Mouse (Mus musculus): Measurements from ENCODE around the gene Zbtb44.
"Not testable (repeated sequence)": the region's sequence is repeated elsewhere in the genome, so short reads cannot be mapped to it uniquely, and the experiment has no call there.

Gene Zbtb44

DNA sequence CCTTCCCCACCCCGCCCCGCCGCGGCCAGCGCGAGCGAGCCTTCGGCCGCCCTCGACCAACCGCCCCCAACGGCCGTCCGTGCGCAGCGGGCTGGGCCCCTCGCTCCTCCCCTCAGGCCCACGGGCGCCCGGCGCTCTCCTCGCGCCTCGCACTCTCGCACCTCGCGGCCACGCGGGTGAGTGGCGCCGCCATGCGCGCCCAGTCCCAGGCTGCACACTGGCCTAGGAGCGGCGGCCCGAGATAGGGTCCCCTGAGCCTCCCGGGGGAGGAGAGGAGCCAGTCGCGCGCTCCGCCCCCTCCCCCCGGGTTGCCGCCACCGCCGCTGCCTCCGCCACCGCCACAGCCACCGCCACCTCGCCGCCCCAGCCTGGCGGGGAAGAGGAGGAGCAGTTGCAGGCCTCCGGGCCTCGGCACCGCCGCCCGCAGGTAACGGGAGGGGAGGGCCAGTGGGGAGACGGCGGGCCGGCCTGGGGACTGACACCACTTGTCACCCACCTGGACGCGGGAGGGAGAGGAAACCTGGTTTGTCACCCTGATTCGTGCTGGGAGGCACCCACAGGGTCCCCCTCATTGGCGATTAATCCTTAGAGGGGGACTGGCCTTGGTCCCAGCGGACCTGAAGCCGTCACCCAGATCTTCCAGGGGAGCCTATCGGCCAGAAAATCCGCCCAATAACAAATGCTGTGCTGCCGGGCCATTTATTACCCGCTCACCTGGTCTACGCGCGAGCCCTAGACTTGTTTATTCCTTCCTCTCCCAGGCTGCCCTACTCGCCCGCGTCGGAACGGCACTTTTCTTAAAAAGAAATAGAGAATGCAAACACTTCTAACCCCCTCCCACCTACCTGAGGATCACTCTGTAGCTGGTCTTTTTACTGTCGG, at the start of gene Zbtb44:
Zbtb44 (plus strand) TSS at position 113 of the 882 bp plus-strand sequence.
- no peak for DNase-seq (ENCODE audit: extremely low spot score, low spot score)

DNA sequence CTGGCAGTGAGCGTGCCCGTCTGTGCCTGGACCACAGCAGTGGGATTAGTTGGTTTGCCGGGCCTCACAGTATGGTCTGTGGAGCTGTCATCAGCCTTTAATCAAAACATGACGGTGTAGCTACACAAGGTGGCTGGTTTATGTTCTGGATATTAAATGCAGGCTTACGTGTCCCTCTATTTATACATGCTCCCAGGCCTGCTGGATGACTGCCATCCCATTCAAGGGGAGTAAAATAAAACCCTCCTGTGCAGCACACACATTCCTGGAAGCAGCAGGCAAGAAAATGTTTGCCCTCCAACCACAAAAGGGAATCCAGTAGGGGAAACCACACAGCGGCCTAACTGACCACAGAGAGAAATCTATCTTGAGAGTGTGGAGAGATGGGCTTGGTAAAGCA, 44.7 kb upstream of the Zbtb44 start:
- no peak for DNase-seq (ENCODE audit: extremely low spot score, low spot score)

DNA sequence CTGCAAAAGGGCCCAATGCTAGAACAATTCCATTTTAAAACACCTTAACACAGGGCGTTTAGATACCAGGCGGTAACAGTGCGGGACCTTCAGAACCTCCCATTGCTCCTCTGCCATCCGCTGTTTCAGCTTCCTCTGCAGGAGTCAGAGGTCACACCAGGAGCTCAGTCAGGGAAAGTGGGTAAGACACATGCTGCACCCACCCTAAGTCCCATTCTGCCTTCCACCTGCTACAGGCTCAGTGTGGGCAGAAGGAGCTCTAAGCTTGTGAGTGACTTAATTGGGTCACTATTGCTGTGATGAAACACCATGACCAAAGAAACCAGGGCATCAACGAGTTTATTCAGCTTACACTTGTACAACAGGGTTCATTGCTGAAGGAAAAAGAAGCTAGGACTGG, 37.3 kb upstream of the Zbtb44 start:
- DNase-seq (ENCODE audit: extremely low spot score, low spot score): no peak

DNA sequence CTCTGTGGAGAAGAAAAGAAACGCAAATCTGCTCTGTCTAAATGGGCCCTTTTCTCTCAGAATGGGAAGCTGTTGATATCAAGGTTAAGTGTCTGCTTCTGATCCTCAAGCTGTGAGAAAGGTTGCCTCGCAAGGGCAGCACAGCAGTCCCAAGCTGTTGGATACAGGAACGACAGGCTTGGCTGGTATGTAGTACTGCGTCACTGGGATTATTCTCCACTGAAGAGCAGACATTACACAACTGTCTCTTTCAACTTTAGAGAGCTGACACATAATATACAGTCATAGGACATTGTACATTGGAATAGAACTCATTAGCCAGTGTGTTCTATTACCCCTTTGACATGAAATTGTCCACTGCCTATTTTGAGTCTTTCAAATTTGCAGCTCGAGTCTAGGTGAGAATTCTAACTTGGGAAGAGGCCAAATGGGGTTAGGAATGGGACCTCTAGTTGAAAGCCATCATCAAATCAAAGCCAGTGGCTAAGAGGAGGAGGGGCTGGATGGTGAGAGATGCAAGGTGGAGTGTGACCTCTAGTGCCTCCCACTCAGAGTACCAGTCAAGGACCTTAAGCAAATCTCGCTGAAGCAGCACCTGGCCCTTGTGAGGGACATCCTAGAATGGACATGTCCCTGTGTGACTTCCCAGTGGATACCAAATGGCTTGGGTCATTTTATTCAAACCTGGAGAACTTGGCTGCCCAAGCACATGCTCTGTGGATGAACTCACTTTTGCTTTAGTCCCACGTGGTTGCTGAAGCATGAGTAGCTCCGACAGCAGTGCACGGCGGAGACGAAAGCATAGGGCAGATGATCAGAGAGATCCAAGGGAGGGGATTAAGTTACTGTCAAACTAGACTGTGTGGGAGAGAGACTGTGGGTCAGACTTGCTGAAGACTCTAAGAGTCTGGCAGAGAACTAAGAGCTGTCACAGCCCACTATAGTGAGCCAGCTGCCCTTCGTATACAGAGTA, 33.6 kb upstream of the Zbtb44 start:
- DNase-seq (ENCODE audit: extremely low spot score, low spot score): no peak

DNA sequence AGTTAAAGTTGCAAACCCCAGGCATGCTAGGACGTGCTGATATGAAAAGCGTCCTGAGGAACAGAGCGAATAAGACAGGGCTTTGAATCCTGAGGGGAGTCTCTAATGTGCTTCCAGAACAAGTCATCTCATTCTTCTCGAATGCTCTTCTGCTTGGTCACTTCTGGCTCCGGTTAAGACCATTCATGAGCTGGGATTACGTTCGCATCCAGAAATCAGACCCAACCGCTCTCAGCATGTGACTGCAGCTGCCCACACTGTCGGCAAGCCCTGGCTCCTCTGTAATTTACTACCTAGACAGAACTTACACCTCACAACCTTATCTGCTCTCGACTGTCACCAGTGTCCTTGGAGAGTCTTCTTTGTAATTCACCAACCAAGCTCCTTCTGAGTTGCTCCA, 29.8 kb upstream of the Zbtb44 start:
- DNase-seq (ENCODE audit: extremely low spot score, low spot score): no peak

DNA sequence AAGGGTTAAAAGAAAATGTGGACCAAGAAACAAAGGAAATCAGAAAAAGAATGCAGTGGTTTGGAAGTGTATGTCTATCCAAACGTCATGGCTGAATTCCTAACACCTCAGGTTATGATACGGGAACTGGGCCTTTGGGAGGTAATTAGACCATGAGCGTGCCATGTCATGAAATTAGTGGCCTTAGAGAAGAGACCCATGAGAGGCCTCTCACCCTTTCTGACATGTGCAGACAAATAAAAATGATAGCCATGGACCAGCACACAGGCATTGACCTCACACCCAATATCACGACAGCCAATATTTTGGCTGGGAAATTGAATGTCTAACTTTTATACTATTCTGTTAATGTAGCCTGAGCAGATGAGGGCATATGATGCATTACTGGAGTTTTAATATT, 27.9 kb upstream of the Zbtb44 start:
- no peak for DNase-seq (ENCODE audit: extremely low spot score, low spot score)

DNA sequence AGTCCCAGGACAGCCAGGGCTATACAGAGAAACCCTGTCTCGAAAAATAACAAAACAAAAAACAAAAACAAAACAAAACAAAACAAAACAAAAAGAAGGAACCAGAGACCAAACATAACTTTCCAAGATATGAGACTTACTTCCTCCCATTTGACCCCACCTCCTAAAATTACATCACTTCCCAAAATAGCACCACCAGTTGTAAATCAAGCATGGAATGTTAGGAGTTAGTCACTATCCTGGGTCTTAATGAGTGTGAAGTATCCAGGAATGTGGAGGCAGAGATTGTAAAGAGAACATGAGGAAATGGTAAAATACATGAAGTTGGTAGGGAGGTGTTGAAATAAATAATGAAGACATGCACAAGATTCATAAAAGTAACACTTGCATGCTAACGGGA, 21.1 kb upstream of the Zbtb44 start:
- no peak for DNase-seq (ENCODE audit: extremely low spot score, low spot score)

DNA sequence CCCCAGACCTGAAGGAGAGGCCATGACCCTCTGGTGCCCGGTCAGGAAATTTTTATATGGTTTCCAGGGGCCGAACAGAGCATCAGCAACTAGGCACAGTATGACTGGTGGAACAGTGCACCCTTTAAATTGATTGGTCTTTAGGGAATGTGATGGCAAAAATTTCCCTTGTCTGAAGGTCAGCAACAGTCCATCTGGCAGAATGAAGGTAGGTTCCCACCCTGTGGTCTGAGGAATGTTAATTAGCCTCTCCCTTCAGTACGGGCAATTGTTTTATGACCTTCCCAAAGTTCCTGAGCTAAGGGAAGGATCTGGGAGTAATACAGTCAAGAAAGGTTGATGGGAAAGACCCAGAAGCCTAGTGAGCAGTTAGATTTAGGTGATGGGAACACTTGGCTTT, 20.4 kb upstream of the Zbtb44 start:
- DNase-seq (ENCODE audit: extremely low spot score, low spot score): no peak

DNA sequence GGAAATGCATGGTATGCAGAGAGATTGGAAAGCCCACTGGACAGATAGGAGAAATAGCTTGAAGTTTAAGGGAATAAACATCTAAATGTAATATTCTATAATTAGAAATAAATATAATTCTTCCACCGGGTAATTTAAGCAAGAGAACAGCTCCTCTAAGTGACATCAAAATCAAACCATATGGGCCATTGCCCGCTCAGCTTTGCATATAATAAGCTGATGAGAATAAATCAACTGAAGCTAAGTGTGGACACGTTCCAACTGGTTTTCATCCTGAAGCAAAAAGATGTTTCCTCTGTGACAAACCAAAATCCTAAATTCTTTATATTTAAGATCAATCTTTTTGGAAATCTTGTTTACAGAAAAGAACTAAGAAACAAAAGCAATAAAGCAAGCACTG, 19.7 kb upstream of the Zbtb44 start:
- no peak for DNase-seq (ENCODE audit: extremely low spot score, low spot score)

DNA sequence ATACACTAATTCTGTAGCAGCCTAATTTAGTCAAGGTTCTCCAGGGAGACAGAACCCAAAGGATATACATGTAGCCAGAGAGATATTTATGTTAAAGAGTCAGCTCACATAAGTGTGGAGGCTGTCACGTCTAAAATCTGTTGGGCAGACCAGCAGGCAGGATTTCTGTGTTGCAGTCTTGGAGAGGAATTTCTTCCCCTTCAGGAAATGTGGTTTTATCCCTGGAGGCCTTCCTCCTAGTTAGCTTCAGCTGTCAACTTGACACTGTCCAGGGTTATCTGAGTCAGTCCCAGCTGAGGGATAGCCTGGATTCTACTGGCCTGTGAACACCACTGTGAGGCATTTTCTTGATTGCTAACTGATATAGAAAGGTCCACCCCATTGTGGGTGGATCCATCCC, 18.9 kb upstream of the Zbtb44 start:
- DNase-seq (ENCODE audit: extremely low spot score, low spot score): no peak

DNA sequence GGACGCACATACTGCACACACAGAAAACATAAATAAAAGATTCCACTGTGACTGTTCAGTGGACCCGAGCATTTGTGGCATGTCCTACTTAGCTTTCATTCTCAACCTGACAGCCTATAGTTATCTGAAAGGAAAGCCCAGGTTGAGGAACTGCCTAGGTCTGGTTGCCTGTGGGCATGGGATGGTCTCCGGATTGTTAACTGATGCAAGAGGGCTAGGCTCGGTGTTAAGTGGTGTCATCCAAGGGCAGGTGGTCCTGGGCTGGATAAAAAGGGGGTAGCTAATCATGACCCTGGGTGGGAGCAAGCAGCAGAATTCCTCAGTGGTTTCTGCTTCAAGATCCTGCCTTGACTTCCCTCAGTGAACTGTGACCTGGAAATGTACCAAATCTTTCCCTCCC, 17.8 kb upstream of the Zbtb44 start:
- no peak for DNase-seq (ENCODE audit: extremely low spot score, low spot score)

DNA sequence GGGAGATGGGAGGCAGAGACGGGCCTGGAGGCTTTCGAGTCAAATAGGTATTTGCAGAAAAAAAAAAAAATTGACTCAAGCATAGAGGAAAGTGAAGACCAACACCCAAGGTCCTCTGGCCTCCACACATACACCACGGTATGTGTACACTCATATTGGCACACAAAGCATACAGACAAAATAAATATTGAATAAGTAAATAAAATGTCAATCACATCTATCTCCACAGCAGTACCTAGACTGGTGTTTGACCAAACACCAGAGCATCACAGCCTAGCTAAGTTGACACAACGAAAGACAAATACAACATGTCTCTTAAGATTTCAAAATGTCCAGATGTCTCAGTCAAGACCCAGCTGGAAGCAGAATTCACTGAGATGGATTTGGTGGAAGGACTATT, 17.0 kb upstream of the Zbtb44 start:
- no peak for DNase-seq (ENCODE audit: extremely low spot score, low spot score)

DNA sequence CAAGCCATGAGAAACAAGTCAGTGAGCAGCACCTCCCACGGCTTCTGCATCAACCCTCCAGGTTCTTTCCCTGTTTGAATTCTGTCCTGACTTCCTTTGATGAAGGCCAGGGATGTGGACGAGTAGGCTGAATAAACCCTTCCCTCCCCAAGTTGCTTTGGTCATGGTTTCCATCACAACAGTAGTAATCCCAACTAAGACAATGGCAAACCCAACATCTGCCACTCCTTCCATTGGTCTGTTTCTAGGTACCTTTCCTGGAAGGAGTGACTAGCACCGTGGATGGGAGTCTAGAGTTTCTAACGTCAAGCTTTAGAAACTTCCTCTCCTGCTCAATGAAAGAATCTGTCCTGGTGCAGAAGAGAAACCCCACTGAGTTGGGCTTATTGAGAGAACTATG, 12.8 kb upstream of the Zbtb44 start:
- DNase-seq (ENCODE audit: extremely low spot score, low spot score): no peak

DNA sequence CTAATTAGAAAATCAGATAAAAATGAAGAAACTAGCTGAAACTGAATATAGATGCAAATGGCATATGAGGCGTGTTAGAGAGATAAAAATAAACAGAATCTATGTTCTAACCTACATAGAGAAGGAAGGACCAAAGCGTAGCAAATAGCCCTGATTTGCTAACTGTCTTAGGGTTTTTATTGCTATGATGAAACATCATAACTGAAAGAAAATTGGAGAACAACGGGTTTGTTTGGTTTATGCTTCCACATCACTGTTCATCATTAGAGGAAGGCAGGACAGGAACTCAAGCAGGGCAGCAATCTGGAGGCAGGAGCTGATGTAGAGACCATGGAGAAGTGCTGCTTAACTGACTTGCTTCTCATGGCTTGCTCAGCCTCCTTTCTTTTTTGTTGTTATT, 12.3 kb upstream of the Zbtb44 start:
- DNase-seq (ENCODE audit: extremely low spot score, low spot score): no peak

DNA sequence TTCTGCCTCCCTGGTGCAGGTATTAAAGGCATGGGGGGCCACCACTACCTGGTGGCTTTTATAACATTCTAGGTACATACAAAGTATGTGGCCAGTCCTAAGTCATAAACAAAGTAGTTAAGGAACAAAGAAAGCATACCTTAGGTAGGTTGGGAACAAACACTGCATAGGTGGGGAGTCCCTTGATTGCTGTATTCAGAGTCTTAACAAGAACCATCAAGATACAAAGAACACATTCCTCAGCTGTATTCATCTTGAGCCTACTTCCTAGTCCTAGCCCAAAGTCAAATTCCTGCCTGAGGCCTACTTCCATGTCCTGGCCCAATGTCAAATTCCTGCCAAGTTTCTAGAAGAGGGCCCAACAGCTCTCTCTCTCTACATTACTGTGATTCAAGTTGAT, 11.7 kb upstream of the Zbtb44 start:
- DNase-seq (ENCODE audit: extremely low spot score, low spot score): no peak

DNA sequence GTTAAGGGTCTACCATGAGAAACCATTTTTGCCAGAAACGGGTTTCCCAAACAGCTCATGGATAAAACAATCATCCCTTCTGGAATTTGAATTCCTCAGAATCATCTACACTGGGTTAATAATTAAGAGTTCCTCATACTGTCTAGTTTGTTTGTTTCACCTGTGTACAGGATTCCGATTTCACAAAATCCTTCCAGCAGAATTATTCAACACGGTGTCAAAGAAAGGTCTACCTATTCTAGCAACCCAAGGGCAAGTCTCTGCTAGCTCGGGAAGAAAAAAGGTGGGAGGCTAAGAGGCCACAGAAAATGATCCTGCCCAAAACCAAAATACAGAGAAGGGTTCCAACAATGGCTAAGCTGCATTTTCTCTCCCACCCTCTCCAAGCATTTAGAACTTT, 2.2 kb upstream of the Zbtb44 start:
- no peak for DNase-seq (ENCODE audit: extremely low spot score, low spot score)

DNA sequence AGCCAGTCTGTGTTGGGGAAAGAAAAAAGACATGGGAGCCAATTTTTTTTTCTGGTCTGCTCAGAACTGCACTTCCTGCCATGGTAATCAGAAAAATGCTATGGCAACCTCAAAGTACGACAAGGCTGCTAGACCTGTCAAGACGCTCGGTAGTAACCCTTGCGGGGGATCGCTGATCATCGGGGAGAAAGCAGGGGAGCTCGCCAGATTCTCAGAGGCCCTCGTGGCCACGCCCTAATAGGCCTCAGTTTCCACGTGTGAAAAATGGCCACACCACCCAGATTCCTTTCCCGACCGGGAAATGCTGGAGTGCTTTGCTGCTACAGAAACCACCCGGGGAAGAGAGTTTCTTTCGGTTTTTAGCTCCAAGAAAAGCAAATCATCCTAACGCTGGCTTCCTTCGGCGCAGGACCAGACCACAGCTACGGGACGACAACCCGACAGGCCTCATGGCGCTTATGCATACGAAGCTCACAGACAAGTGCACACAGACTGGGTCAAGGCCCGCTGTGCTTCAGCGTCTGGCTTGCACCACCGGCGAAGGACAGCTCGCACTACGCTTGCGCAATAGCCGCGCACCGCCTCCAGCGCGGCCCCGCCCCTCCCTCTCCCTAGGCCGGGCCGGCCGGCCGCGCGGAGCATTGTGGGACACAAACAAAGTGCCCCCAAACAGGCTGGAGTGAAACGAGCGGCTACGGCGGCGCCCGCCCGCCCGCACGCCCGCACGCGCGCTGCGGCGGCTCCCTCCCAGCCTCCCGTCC, 513 bp upstream of the Zbtb44 start:
- peak; percentile 95 for DNase-seq (ENCODE audit: extremely low spot score, low spot score)

DNA sequence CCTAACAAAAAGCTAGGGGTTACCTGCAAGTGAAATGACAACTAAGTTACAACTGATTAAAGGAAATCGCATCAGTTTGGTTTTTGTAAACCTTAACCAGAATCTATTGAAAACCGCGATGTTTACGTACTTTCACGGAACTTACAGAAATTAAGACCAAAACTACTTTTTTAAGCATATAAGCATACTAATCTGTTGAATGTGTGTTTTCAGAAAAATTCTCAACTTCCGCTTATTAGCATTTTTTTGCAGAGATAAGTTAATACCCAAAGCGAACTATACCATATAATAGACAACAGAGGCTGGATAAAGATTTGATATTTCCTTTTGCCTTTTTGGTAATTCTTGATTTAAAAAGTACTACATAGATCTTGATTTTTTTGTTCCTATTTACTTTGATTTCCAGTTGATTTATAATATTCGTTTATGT, 985 bp downstream of the Zbtb44 start:
- DNase-seq (ENCODE audit: extremely low spot score, low spot score): no peak

DNA sequence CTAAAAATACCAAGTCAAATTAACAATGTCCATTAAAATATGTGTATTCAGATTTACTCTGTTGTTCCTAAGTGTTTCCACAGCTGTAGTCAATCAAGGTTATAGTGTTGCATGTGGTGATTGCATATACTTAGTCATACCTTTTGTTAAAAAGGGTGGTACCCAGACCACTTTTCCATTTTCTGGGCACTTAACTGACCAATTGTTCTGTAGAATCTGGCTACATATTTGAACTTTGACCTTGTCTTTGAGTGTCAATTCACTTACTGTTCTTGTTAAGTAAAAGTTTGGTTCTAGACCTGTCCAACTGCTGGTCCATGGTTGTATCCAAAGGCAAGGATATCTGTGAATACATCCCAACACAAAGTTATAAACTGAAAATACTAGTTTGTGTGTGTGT, 2.1 kb downstream of the Zbtb44 start:
- DNase-seq (ENCODE audit: extremely low spot score, low spot score): no peak

DNA sequence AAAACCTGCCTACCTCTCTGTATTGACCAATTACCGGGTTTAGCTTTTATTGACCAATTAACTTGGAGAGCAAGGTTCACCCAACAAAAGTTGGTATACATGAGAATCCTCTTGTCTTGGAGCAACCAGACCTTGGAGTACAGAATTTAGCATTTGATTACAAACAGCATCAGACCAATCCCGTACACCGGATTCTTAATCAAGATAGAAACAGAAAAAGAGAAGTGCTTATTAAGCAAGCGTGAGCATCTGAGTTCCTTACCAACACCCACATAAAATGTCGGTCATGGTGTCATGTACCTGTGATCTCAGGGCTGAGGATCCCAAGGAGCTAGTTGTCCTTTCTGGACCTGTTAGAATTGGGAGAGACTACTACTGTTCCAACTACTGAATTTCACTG, 19.8 kb downstream of the Zbtb44 start:
- DNase-seq (ENCODE audit: extremely low spot score, low spot score): no peak

DNA sequence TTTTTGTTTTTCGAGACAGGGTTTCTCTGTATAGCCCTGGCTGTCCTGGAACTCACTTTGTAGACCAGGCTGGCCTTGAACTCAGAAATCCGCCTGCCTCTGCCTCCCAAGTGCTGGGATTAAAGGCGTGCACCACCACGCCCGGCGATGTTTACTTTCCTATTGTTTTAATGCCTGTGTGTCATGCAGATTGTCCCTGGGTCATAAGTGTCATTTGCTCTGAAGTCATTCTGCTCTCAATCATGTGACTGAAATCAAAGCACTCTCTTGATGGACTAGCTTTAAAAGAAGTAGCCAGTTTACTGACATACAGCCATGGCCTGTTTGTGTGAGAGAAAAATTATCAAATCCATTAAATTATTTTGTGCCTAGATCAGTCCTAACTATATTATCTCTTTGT, 21.1 kb downstream of the Zbtb44 start:
- DNase-seq (ENCODE audit: extremely low spot score, low spot score): not testable (repeated sequence)

DNA sequence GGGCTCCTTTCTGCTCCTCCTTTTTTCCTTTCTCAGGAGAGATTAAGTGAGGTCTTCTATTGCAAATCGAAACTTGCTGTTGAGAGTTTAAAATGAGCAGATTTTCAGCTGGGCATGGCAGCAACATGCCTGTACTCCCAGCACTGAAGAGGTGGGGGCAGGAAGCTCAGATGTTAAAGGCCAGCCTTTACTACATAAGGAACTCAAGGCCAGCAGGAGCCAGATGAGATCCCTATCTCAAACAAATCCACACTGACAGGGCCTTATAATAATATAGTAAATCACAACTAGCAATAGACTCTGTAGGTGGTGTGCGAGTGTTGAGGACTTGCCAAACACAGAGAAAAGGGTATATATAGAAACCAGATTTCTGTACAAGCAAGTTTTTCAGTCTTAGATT, 28.3 kb downstream of the Zbtb44 start:
- no peak for DNase-seq (ENCODE audit: extremely low spot score, low spot score)

All from neural tube, embryonic 10.5 days (tissue).